11 mouse cellular contexts compared by ENCODE assay signal in the genomic region with DNA sequence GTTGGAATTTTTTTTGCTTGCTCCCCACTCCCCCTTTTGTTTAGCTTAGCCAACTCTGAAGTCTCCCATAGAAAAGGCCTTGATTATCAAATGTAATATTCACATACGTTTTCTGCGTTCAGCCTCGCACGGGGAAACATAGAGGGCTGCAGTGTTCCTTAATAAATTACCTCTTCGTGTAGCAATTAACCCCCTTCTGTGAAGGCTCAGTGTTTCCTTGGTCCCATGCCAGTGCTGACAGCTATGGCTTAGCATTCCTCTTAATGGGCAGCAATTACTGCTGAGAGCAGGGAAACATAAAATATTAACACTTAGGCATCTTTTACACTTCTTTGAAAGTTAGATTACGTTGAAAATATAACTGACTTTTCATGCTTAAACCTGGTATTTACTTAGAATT.
A peak's percentile ranks its signal among the peaks of the same experiment; 100 is the strongest.
DNase-seq lines count a peak whose midpoint lies in the region; ATAC-seq and TF ChIP-seq lines count a peak whose summit lies in the region.
"Had no signal": no experiment of that assay in that cellular context is flagged by ENCODE, and none has a peak within 500 bp of the region (broad histone marks: within the 10 kb centered on the region; RNA-seq: fewer than 3 reads in every experiment).

No protein-coding gene starts in this region.

- no peak for TF ChIP-seq CTCF in hindbrain, postnatal 0 days (IDR thresholded peaks at IDR 0.05; ENCODE audit: low read depth)

- WGBS in hindbrain, postnatal 0 days = 23% methylated on average over 6 of the region's 6 CpGs
- 57% methylated on average over 6 of the region's 6 CpGs for WGBS in hindbrain, embryonic 12.5 days
- 24% methylated on average over 6 of the region's 6 CpGs for WGBS in neural tube, embryonic 13.5 days
- 32% methylated on average over 6 of the region's 6 CpGs for WGBS in limb, embryonic 10.5 days

- H3K9me3 ChIP-seq in hindbrain, postnatal 0 days (ENCODE audit: low read length) = no peaks in the 10 kb centered on the region
- no peaks in the 10 kb centered on the region for H3K9me3 ChIP-seq in hindbrain, embryonic 12.5 days (replicated peaks)
- no peaks in the 10 kb centered on the region for H3K9me3 ChIP-seq in neural tube, embryonic 13.5 days
- no peaks in the 10 kb centered on the region for H3K9me3 ChIP-seq in limb, embryonic 10.5 days (replicated peaks)
- H3K9me3 ChIP-seq: lung, embryonic 15.5 days had no signal

- H3K9ac ChIP-seq in hindbrain, postnatal 0 days (replicated peaks; ENCODE audit: low read length) = no peak overlapping the region
- H3K9ac ChIP-seq in hindbrain, embryonic 12.5 days = no peak overlapping the region
- no peak overlapping the region for H3K9ac ChIP-seq in neural tube, embryonic 13.5 days
- H3K9ac ChIP-seq: lung, embryonic 15.5 days had no signal

- no peak for ATAC-seq in hindbrain, postnatal 0 days
- ATAC-seq in hindbrain, embryonic 12.5 days (ENCODE audit: low FRiP score) = no peak
- peak; percentile 53; the same call in 1 of the 2 replicates for ATAC-seq in neural tube, embryonic 13.5 days (ENCODE audit: low read depth)
- no peak for ATAC-seq in megakaryocyte-erythroid progenitor cell, adult 5-6 weeks (replicated peaks; ENCODE audit: low FRiP score, low TSS enrichment, poor library complexity, severe bottlenecking)
- ATAC-seq: hindbrain, embryonic 16.5 days had no signal

- H3K4me1 ChIP-seq in hindbrain, postnatal 0 days (ENCODE audit: insufficient read depth, low read length) = peaks cover 4% of the 10 kb centered on the region; the same call in 1 of the 2 replicates
- H3K4me1 ChIP-seq in hindbrain, embryonic 12.5 days = no peaks in the 10 kb centered on the region
- H3K4me1 ChIP-seq in neural tube, embryonic 13.5 days (replicated peaks) = peaks cover 25% of the 10 kb centered on the region; the same call in 1 of the 2 replicates
- H3K4me1 ChIP-seq in limb, embryonic 10.5 days = peaks cover 41% of the 10 kb centered on the region
- H3K4me1 ChIP-seq: megakaryocyte, embryonic 14.5 days had no signal

- no peaks in the 10 kb centered on the region for H3K36me3 ChIP-seq in hindbrain, postnatal 0 days (ENCODE audit: insufficient read depth, low read length)
- H3K36me3 ChIP-seq in hindbrain, embryonic 12.5 days = no peaks in the 10 kb centered on the region
- no peaks in the 10 kb centered on the region for H3K36me3 ChIP-seq in neural tube, embryonic 13.5 days
- no peaks in the 10 kb centered on the region for H3K36me3 ChIP-seq in limb, embryonic 10.5 days
- H3K36me3 ChIP-seq: lung, embryonic 15.5 days had no signal

- H3K27me3 ChIP-seq in hindbrain, postnatal 0 days (ENCODE audit: insufficient read depth, low read length) = no peaks in the 10 kb centered on the region
- no peaks in the 10 kb centered on the region for H3K27me3 ChIP-seq in hindbrain, embryonic 12.5 days
- no peaks in the 10 kb centered on the region for H3K27me3 ChIP-seq in neural tube, embryonic 13.5 days
- 0 out of 2 replicates have a peak, but pooled peaks cover 12% of the 10 kb centered on the region for H3K27me3 ChIP-seq in limb, embryonic 10.5 days (ENCODE audit: low read depth, poor library complexity, severe bottlenecking)
- H3K27me3 ChIP-seq: lung, embryonic 15.5 days; megakaryocyte, embryonic 14.5 days had no signal

- peak; percentile 66 for DNase-seq in hindbrain, postnatal 0 days (ENCODE audit: low spot score)
- DNase-seq in neural tube, embryonic 10.5 days (ENCODE audit: extremely low spot score, low spot score) = no peak
- no peak for DNase-seq in limb, embryonic 10.5 days (ENCODE audit: low spot score)
- DNase-seq in layer of hippocampus, adult 8-10 months (ENCODE audit: low spot score in 2 of 2) = no peak
- DNase-seq: cerebellum, adult 2 months had no signal

- no peak overlapping the region for H3K27ac ChIP-seq in hindbrain, postnatal 0 days
- H3K27ac ChIP-seq in hindbrain, embryonic 12.5 days = no peak overlapping the region
- peak overlapping the region; percentile 35; the same call in 1 of the 2 replicates for H3K27ac ChIP-seq in neural tube, embryonic 13.5 days (replicated peaks)
- H3K27ac ChIP-seq in limb, embryonic 10.5 days = peak overlapping the region; percentile 42; the same call in 1 of the 2 replicates
- H3K27ac ChIP-seq: lung, embryonic 15.5 days had no signal

- H3K4me2 ChIP-seq in hindbrain, postnatal 0 days (ENCODE audit: low read depth, low read length) = no peak overlapping the region
- H3K4me2 ChIP-seq in hindbrain, embryonic 12.5 days (replicated peaks) = no peak overlapping the region
- H3K4me2 ChIP-seq in neural tube, embryonic 13.5 days = no peak overlapping the region
- H3K4me2 ChIP-seq: lung, embryonic 15.5 days had no signal

- no peak overlapping the region for H3K4me3 ChIP-seq in hindbrain, postnatal 0 days (ENCODE audit: low read length)
- H3K4me3 ChIP-seq in hindbrain, embryonic 12.5 days = no peak overlapping the region
- no peak overlapping the region for H3K4me3 ChIP-seq in neural tube, embryonic 13.5 days
- no peak overlapping the region for H3K4me3 ChIP-seq in limb, embryonic 10.5 days
- H3K4me3 ChIP-seq: lung, embryonic 15.5 days; megakaryocyte, embryonic 14.5 days had no signal

Comparison
In these comparisons a context has a peak if more than half of its experiments do, and no peak if none do; other contexts are left out.
1. H3K27ac ChIP-seq: peak in neural tube, embryonic 13.5 days (single experiment) and limb, embryonic 10.5 days (single experiment); none in hindbrain, postnatal 0 days (single experiment) and hindbrain, embryonic 12.5 days (single experiment).